Mouse (Mus musculus): ENCODE data around the gene Xylt1. TPM values are rescaled to one million over a fixed set of nuclear protein-coding genes. Genes with fewer than 3 reads are reported as not detected.
A peak's percentile ranks its signal among the peaks of the same experiment; 100 is the strongest.

The Xylt1 gene
- polyA plus RNA-seq, 1 experiment, result 5.7 TPM

DNA sequence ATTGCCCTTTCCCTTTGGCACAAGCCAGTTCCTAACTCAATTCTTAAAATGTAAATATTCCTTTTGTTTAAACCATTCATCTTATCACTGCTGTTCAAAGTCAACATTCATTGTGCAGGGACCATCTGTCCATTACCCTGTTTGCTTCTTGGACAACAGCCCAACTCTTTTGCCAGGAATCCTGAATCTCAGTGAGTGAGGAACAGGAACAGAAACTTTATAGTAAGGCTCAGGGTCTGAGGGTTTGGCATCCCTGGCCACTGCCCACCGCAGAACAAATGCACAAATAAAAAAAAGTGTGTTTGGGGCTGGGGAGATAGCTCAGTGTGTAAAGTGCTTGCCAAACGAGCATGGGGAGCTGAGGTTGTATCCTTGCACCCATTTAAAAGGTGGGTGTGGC is 71.5 kb downstream of the Xylt1 start:
- peaks cover 6% of the 10 kb centered on the region for H3K4me1 ChIP-seq (replicated peaks; ENCODE audit: control insufficient read depth, insufficient read depth, low read length)
- no peak for DNase-seq
- no peak for TF ChIP-seq CTCF (IDR thresholded peaks at IDR 0.05; ENCODE audit: borderline replicate concordance, control insufficient read depth, extremely low read depth, insufficient read depth, low read length, poor library complexity)
- TF ChIP-seq POLR2A (IDR thresholded peaks at IDR 0.05; ENCODE audit: control insufficient read depth, extremely low read depth, insufficient read depth, low read length, poor library complexity), result no peak
- H3K4me3 ChIP-seq (ENCODE audit: control insufficient read depth, insufficient read depth, low read length), result no peak overlapping the region
- 81% methylated on average over 2 of the region's 2 CpGs for whole genome bisulfite sequencing
- no peaks in the 10 kb centered on the region for H3K36me3 ChIP-seq (ENCODE audit: control insufficient read depth, insufficient read depth, low read length)
- no peak overlapping the region for H3K27ac ChIP-seq (ENCODE audit: control insufficient read depth, insufficient read depth, low read length)
- H3K27me3 ChIP-seq (ENCODE audit: control insufficient read depth, insufficient read depth, low read length), result no peaks in the 10 kb centered on the region

DNA sequence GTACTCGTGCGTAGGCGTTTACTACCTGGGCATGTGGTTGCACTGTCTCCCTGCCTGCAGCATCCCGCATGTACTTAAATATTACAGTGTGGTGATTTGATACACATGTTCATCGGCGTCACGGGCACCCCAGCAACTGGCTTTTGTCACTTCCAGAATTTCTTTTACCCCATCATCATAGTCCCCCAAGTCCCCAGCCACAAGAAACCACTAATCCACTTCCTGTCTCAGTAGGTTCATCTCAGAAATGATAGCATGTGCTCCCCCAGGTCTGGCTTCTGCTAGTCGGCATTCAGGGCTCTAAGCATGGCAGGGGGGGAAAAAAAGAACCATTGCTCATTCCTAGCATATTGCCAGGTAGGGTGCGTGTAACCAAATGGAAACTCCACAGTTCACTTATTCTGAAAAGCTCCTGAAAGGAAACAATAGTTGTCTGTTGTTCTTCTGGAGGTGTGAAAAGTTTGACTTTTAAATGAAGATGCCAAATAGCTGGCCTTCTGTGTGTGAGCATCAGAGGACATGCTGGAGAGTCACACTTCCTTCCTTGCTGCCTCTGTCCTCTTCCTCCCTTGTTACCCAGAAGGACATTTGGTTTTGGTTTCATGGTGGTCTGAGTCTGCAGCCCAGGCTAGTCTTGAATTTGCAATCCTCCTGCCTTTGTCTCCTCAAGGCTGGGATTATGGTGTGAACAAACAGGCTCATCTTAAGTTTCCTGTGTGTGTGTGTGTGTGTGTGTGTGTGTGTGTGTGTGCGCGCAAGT is 74.2 kb downstream of the Xylt1 start:
- Histone ChIP-seq H3K27me3 (ENCODE audit: control insufficient read depth, insufficient read depth, low read length) (no peaks in the 10 kb centered on the region), H3K27ac (ENCODE audit: control insufficient read depth, insufficient read depth, low read length) (no peak overlapping the region), H3K4me3 (ENCODE audit: control insufficient read depth, insufficient read depth, low read length) (no peak overlapping the region), H3K4me1 (replicated peaks; ENCODE audit: control insufficient read depth, insufficient read depth, low read length) (peaks cover 6% of the 10 kb centered on the region), H3K36me3 (ENCODE audit: control insufficient read depth, insufficient read depth, low read length) (no peaks in the 10 kb centered on the region)
- WGBS, result 57% methylated on average over 11 of the region's 11 CpGs
- no peak for TF ChIP-seq POLR2A (IDR thresholded peaks at IDR 0.05; ENCODE audit: control insufficient read depth, extremely low read depth, insufficient read depth, low read length, poor library complexity)
- no peak for TF ChIP-seq CTCF (IDR thresholded peaks at IDR 0.05; ENCODE audit: borderline replicate concordance, control insufficient read depth, extremely low read depth, insufficient read depth, low read length, poor library complexity)
- DNase-seq, result no peak

DNA sequence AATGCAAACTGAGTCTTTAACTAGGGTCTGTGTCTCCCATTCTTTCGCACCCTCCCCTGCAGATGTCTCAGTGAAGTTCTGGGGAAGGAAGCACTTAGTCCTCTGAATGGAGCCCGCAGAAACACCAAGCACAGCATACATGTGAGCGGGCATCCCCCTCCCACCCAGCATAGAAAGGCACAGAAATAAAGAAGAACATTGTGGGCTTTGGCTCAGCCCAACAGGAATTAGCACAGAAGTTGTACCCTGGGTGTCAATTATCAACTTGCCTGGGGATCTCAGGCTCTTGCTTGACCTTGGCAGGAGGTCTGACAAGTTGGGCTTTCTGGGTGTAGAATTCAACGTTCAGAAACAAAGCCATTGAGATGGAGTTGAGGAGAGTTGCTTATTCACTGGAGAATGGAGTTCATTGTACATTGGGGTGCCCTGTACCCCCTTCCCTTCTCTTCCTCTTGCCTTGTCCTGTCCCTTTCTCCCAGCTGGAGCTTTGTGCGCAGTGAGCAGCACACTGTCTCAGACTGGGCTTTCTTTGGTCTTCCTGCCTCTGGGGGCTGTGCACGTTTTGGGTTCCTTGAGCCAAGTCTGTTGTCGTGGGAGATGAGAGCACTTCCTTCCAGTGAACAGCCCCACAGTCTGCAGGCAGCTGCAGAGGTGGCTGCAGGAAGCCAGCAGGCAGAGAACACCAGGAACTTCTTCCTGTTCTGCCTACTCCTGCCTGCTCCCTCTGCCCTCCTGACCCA is 81.6 kb downstream of the Xylt1 start:
- no peaks in the 10 kb centered on the region for H3K36me3 ChIP-seq (ENCODE audit: control insufficient read depth, insufficient read depth, low read length)
- H3K27me3 ChIP-seq (ENCODE audit: control insufficient read depth, insufficient read depth, low read length), result no peaks in the 10 kb centered on the region

DNA sequence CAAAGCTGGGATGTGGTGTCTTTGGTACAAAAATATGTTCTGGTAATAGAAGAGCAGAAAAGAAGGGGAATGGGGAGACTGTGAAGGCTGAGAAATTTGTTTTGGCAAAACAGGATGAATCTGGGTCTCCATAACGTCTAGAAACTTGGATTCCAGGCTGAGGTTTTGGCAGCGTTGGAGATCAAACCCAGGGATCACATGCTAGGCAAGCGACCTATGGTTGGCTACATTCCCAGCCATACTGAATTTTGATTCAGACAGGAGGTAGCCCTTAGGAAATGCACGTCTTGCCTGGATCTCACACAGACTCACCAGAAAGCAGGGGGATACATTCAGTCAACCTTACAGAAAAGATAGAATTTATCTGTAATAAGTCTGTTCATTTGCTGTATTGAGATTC is 84.2 kb downstream of the Xylt1 start:
- Histone ChIP-seq H3K27ac (ENCODE audit: control insufficient read depth, insufficient read depth, low read length) (no peak overlapping the region), H3K36me3 (ENCODE audit: control insufficient read depth, insufficient read depth, low read length) (no peaks in the 10 kb centered on the region), H3K27me3 (ENCODE audit: control insufficient read depth, insufficient read depth, low read length) (no peaks in the 10 kb centered on the region), H3K4me1 (replicated peaks; ENCODE audit: control insufficient read depth, insufficient read depth, low read length) (peaks cover 28% of the 10 kb centered on the region), H3K4me3 (ENCODE audit: control insufficient read depth, insufficient read depth, low read length) (no peak overlapping the region)
- WGBS, result 84% methylated on average over 4 of the region's 4 CpGs
- TF ChIP-seq POLR2A (IDR thresholded peaks at IDR 0.05; ENCODE audit: control insufficient read depth, extremely low read depth, insufficient read depth, low read length, poor library complexity) (no peak), CTCF (IDR thresholded peaks at IDR 0.05; ENCODE audit: borderline replicate concordance, control insufficient read depth, extremely low read depth, insufficient read depth, low read length, poor library complexity) (no peak)
- no peak for DNase-seq

More for the DNA sequence above, 81.6 kb downstream of the Xylt1 start:
- WGBS, result 6% methylated on average over 7 of the region's 7 CpGs
- TF ChIP-seq POLR2A (IDR thresholded peaks at IDR 0.05; ENCODE audit: control insufficient read depth, extremely low read depth, insufficient read depth, low read length, poor library complexity), result no peak
- no peak for TF ChIP-seq CTCF (IDR thresholded peaks at IDR 0.05; ENCODE audit: borderline replicate concordance, control insufficient read depth, extremely low read depth, insufficient read depth, low read length, poor library complexity)
- DNase-seq, result peak; percentile 58
- Histone ChIP-seq H3K4me3 (ENCODE audit: control insufficient read depth, insufficient read depth, low read length) (no peak overlapping the region), H3K4me1 (replicated peaks; ENCODE audit: control insufficient read depth, insufficient read depth, low read length) (peaks cover 27% of the 10 kb centered on the region), H3K27ac (ENCODE audit: control insufficient read depth, insufficient read depth, low read length) (peak overlapping the region; percentile 6)

DNA sequence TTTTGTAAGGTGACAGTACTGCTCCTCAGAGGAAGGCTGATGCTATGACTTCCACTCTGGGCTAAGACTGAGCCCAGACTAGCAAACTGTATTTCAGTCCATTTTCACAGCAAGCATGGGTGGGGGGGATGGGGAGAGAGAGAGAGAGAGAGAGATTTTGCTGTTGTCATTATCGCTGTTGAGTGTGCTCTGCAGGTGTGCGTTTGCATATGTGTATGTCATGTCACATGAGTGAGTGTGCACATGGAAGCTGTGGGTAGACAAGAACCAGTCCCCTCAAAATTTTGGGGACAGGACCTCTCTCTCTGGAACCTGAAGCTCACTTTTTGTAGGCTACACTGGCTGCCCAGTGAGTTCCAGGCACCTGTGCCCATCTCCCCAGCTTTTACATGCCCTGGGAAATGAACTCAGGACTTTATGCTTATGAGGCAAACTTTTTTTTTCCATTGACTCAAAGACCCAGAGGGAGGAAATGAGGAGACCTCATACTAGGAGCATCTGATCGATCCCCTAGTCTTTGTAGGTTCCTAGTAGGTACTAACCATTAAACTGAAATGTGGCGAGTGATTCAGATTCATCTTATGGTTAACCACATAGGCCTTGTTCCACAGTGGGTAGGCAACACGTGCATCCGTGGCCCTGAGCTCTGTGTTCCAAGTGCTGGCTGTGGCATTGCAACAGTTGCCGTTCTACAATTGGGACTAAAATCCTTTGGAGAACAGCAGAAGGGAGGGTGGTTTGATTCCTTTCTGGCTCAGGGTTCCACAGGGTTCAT is 85.4 kb downstream of the Xylt1 start:
- peak; percentile 15 for DNase-seq
- 7% methylated on average over 7 of the region's 7 CpGs for WGBS
- Histone ChIP-seq H3K4me1 (replicated peaks; ENCODE audit: control insufficient read depth, insufficient read depth, low read length) (peaks cover 28% of the 10 kb centered on the region), H3K27ac (ENCODE audit: control insufficient read depth, insufficient read depth, low read length) (no peak overlapping the region; the same call in 1 of the 2 replicates), H3K4me3 (ENCODE audit: control insufficient read depth, insufficient read depth, low read length) (no peak overlapping the region), H3K27me3 (ENCODE audit: control insufficient read depth, insufficient read depth, low read length) (no peaks in the 10 kb centered on the region), H3K36me3 (ENCODE audit: control insufficient read depth, insufficient read depth, low read length) (no peaks in the 10 kb centered on the region)
- TF ChIP-seq POLR2A (IDR thresholded peaks at IDR 0.05; ENCODE audit: control insufficient read depth, extremely low read depth, insufficient read depth, low read length, poor library complexity), result no peak
- no peak for TF ChIP-seq CTCF (IDR thresholded peaks at IDR 0.05; ENCODE audit: borderline replicate concordance, control insufficient read depth, extremely low read depth, insufficient read depth, low read length, poor library complexity)

DNA sequence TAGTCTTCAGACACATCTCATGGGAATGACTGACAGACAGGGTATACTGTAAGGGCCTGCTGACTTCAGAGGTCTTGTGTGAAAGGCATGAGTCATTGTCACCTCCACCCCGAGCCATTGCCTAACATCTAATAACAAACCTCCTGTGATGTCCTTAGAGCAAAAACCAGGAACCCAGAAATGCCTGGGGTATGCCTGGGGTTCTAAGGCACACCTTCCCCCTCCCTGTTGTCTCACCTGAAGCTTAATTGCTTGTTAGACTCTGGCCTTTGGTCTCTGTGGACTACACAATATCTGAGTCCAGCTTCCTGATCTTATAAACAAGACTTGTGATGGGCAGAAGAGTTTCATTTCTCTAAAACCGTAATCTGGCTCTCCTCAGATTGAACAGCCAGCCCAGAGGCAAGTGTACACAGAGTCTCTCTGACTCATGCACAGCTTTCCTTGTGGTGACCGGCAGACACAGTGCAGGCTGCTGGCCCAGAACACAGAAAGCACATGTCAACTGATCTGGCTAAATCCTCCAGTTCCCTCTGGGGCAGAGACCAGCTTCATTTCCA is 89.5 kb downstream of the Xylt1 start:
- no peak for TF ChIP-seq POLR2A (IDR thresholded peaks at IDR 0.05; ENCODE audit: control insufficient read depth, extremely low read depth, insufficient read depth, low read length, poor library complexity)
- no peak for TF ChIP-seq CTCF (IDR thresholded peaks at IDR 0.05; ENCODE audit: borderline replicate concordance, control insufficient read depth, extremely low read depth, insufficient read depth, low read length, poor library complexity)
- DNase-seq, result no peak

More for the DNA sequence above, 89.5 kb downstream of the Xylt1 start:
- no peaks in the 10 kb centered on the region for H3K27me3 ChIP-seq (ENCODE audit: control insufficient read depth, insufficient read depth, low read length)
- H3K4me1 ChIP-seq (replicated peaks; ENCODE audit: control insufficient read depth, insufficient read depth, low read length), result peaks cover 15% of the 10 kb centered on the region
- 82% methylated on average over 3 of the region's 3 CpGs for WGBS
- H3K4me3 ChIP-seq (ENCODE audit: control insufficient read depth, insufficient read depth, low read length), result no peak overlapping the region
- H3K27ac ChIP-seq (ENCODE audit: control insufficient read depth, insufficient read depth, low read length), result no peak overlapping the region
- H3K36me3 ChIP-seq (ENCODE audit: control insufficient read depth, insufficient read depth, low read length), result no peaks in the 10 kb centered on the region

Measured in thymus, adult 2 months (tissue).